Mouse (Mus musculus): ENCODE data around the gene Tlnrd1. TPM values are rescaled to one million over a fixed set of nuclear protein-coding genes. Genes with fewer than 3 reads are reported as not detected.

Tlnrd1 gene
- 85.1 and 96.4 TPM in 2 replicates for polyA plus RNA-seq (2012; rRNA removed)

GRCm38 (mm10) chr7:83884021-83884658 is at the start of gene Tlnrd1, which contains the start of gene Mesd:
Gene Tlnrd1, minus strand, starts transcription at chr7:83884305.
Gene Mesd, plus strand, starts transcription at chr7:83884466.

Other genes starting within 250 kb of the Tlnrd1 start
- 3.3 TPM in 2 replicates for gene Il16, start 138.6 kb downstream of the Tlnrd1 start, polyA plus RNA-seq (2012; rRNA removed)
- gene Cfap161, start 89.4 kb downstream of the Tlnrd1 start, polyA plus RNA-seq (2012; rRNA removed) = not detected in 2 replicates
- 7.2 TPM in 2 replicates for gene Mesd, start 161 bp upstream of the Tlnrd1 start, polyA plus RNA-seq (2012; rRNA removed)
- 0.17 and 0.27 TPM in 2 replicates for gene Cemip, start 202.2 kb upstream of the Tlnrd1 start, polyA plus RNA-seq (2012; rRNA removed)

Data from colon, adult 2 months (tissue).